Comparison of ENCODE assay signal across 14 mouse cellular contexts in the genomic region with DNA sequence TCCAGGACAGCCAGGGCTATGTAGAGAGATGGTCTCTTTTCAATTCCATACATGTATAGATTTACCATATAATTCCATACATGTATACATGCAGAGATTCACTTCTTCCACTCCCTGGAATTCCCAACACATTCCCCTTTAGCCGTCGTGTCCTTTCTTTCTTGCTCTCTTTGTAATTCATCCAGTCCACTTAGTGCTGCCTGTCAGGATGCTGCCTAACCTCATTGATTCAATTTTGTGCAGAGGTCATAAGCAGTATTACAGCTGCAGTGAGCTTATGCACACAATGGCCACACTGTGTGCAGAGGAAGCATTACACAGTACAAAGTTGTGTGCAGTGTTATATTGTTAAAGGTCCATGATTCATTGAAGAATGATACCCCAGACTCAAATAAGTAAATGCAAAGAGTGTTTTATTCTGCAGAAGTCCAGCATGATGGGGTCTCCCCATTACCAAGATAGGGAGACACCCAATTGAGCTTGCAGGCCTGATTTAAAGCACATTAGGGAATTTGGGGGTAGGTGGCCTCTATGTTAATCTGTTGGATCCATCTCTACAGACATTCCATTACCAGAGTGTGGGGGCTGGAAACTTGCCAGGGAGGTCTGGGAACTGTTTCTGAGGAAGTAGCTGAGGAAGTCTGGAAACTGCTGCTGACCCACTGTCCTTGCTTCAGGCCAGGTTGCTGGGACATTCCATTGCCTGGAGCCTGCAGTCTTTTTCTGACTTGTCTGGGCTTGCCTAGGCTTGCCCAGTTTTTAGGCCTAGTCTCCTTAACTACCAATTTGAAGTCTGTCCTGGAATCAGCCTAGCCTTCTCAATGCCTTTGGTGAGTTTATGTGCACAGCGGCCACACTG.
A peak's percentile ranks its signal among the peaks of the same experiment; 100 is the strongest.
DNase-seq lines count a peak whose midpoint lies in the region; ATAC-seq and TF ChIP-seq lines count a peak whose summit lies in the region.
"Had no signal": no experiment of that assay in that cellular context is flagged by ENCODE, and none has a peak within 500 bp of the region (broad histone marks: within the 10 kb centered on the region; RNA-seq: fewer than 3 reads in every experiment).

No protein-coding gene starts in this region.

- H3K27ac ChIP-seq in kidney, postnatal 0 days = no peak overlapping the region
- H3K27ac ChIP-seq: embryonic facial prominence, embryonic 13.5 days; heart, embryonic 15.5 days; stomach, postnatal 0 days had no signal

- H3K4me2 ChIP-seq in kidney, postnatal 0 days (ENCODE audit: low read length) = no peak overlapping the region
- H3K4me2 ChIP-seq: embryonic facial prominence, embryonic 13.5 days; heart, embryonic 15.5 days had no signal

- no peaks in the 10 kb centered on the region for H3K9me3 ChIP-seq in kidney, postnatal 0 days (replicated peaks; ENCODE audit: low read length)
- H3K9me3 ChIP-seq: embryonic facial prominence, embryonic 13.5 days; heart, embryonic 15.5 days had no signal

- no peak for ATAC-seq in kidney, postnatal 0 days (replicated peaks; ENCODE audit: low FRiP score, low read depth)
- no peak for ATAC-seq in frontal cortex, adult (ENCODE audit: low TSS enrichment)
- ATAC-seq: forebrain, embryonic 16.5 days; intestine, embryonic 16.5 days; liver, postnatal 0 days had no signal

- H3K36me3 ChIP-seq in kidney, postnatal 0 days (ENCODE audit: insufficient read depth, low read length) = no peaks in the 10 kb centered on the region
- H3K36me3 ChIP-seq: embryonic facial prominence, embryonic 13.5 days; heart, embryonic 15.5 days had no signal

- WGBS in kidney, postnatal 0 days = 68% methylated on average over 3 of the region's 3 CpGs

- H3K4me1 ChIP-seq in kidney, postnatal 0 days (replicated peaks; ENCODE audit: insufficient read depth, low read length) = no peaks in the 10 kb centered on the region

- H3K27me3 ChIP-seq in kidney, postnatal 0 days (ENCODE audit: insufficient read depth, low read length) = no peaks in the 10 kb centered on the region
- H3K27me3 ChIP-seq: embryonic facial prominence, embryonic 13.5 days; heart, embryonic 15.5 days had no signal

- no peak overlapping the region for H3K9ac ChIP-seq in kidney, postnatal 0 days (ENCODE audit: low read depth, low read length)
- H3K9ac ChIP-seq: embryonic facial prominence, embryonic 13.5 days; heart, embryonic 15.5 days; liver, postnatal 0 days had no signal

- H3K4me3 ChIP-seq in kidney, postnatal 0 days (replicated peaks; ENCODE audit: low read depth, low read length) = no peak overlapping the region
- H3K4me3 ChIP-seq: embryonic facial prominence, embryonic 13.5 days; heart, embryonic 15.5 days had no signal

- TF ChIP-seq CTCF in kidney, postnatal 0 days (IDR thresholded peaks at IDR 0.05; ENCODE audit: low read depth) = no peak

- DNase-seq in adrenal gland, postnatal 10 days = peak; percentile 10
- no peak for DNase-seq in adrenal gland, adult 8-10 months
- DNase-seq in kidney, postnatal 0 days (ENCODE audit: low spot score) = peak; percentile 19
- DNase-seq in kidney, adult 9 months = no peak
- DNase-seq in urinary bladder, postnatal 36 days (ENCODE audit: low spot score in 2 of 2) = peak; percentile 6 to 7
- DNase-seq in urinary bladder, postnatal 10 days (ENCODE audit: low spot score) = no peak
- DNase-seq in gastrocnemius, postnatal 14 days = no peak
- DNase-seq: liver, postnatal 0 days had no signal

- intact Hi-C loops in gastrocnemius, postnatal 14 days (cut with DNase I; ENCODE audit: low total_unique reads) = no loop called here

Comparison
In these comparisons a context has a peak if more than half of its experiments do, and no peak if none do; other contexts are left out.
1. DNase-seq: peak in adrenal gland, postnatal 10 days (single experiment), kidney, postnatal 0 days (single experiment) and urinary bladder, postnatal 36 days (2 of 2); none in adrenal gland, adult 8-10 months (single experiment), kidney, adult 9 months (single experiment), urinary bladder, postnatal 10 days (single experiment) and gastrocnemius, postnatal 14 days (single experiment).